Mouse (Mus musculus) hindbrain, embryonic 16.5 days (tissue): ENCODE data around the gene Igfn1. TPM values are rescaled to one million over a fixed set of nuclear protein-coding genes. Genes with fewer than 3 reads are reported as not detected.

Experiments
- ATAC-seq: fragments of 200-750 bp; cut with Nextera tagmentation; 2 replicates; pipeline ENCODE4 v1.8.0; 2017; ENCODE audit warnings: moderate TSS enrichment, moderate library complexity
- H3K27ac ChIP-seq: fragments of 300-500 bp; sonication (generic); 2 replicates; pipeline ENCODE4 v1.5.1; 2014; ENCODE audit warnings: low read depth, mild to moderate bottlenecking, control low read depth, low read length, moderate library complexity
- H3K27me3 ChIP-seq: fragments of 300-500 bp; sonication (generic); replicated peaks from 2 replicates; pipeline ENCODE4 v1.6.1; 2014; ENCODE audit warnings: low read length; ENCODE audit not compliant: control insufficient read depth, insufficient read depth
- H3K36me3 ChIP-seq: fragments of 300-500 bp; sonication (generic); 2 replicates; pipeline ENCODE4 v1.6.1; 2014; ENCODE audit warnings: mild to moderate bottlenecking, low read length, moderate library complexity, mixed read lengths; ENCODE audit not compliant: control insufficient read depth, insufficient read depth
- H3K4me1 ChIP-seq: fragments of 300-500 bp; sonication (generic); 2 replicates; pipeline ENCODE4 v1.6.1; 2014; ENCODE audit warnings: low read depth, low read length; ENCODE audit not compliant: control insufficient read depth, insufficient read depth
- H3K4me2 ChIP-seq: fragments of 300-500 bp; sonication (generic); 2 replicates; pipeline ENCODE4 v1.6.1; 2014; ENCODE audit warnings: mild to moderate bottlenecking, low read length, control low read depth, moderate library complexity
- H3K4me3 ChIP-seq: fragments of 300-500 bp; sonication (generic); 2 replicates; pipeline ENCODE4 v1.5.1; 2014; ENCODE audit warnings: mild to moderate bottlenecking, low read length, control low read depth, moderate library complexity
- H3K9ac ChIP-seq: fragments of 300-500 bp; sonication (generic); 2 replicates; pipeline ENCODE4 v1.6.1; 2014; ENCODE audit warnings: low read depth, mild to moderate bottlenecking, control low read depth, low read length, moderate library complexity
- H3K9me3 ChIP-seq: fragments of 300-500 bp; sonication (generic); 2 replicates; pipeline ENCODE4 v1.6.1; 2014; ENCODE audit warnings: mild to moderate bottlenecking, low read length, moderate library complexity; ENCODE audit not compliant: control insufficient read depth
- WGBS: fragments of 180-500 bp; shearing (Covaris S2); extraction: QIAGEN DNeasy Blood & Tissue Kit; methylation state at CpG from one replicate; pipeline ENCODE4 v1.1.7; 2014; 5-methylcytosine and 5-hydroxymethylcytosine counted together
- polyA plus RNA-seq: library from polyadenylated mRNA; unstranded; fragments of >200 nt; fragmentation: Nextera tagmentation; extraction: Ambion mirVana; gene quantifications from 2 replicates; pipeline ENCODE4 v1.2.1, GENCODE M21; 2015

Igfn1 gene
- polyA plus RNA-seq, 1 experiment from 2014 or later, result not detected

DNA sequence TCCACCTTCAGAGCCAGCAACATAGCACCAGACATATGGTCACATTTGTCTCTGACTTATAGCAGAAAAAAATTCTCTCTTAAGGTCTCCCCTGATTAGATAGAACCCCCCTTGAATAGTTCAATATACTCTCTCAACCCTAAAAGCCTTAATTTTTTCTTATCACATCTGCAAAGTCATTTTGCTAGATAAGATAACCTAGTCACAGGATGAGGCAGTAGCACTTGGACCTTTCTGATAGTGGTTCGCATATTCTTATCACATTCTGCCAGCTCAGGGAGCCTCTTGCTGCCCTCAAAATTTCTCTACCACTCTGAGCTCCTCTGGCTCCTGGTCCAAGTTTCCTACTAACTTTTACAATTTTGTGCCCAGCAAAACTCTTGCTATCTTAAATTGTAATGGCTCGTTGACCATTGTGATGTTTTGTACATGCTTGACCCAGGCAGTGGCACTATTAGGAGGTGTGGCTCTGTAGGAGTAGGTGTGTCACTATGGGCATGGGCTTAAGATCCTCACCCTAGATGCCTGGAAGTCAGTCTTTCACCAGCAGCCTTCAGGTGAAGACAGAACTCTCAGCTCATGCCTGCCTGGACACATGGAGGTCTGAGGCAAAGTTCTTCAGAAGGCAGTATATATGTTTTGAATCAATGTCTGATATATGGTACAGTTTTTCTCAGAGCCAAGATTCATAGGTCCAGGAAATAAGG, 8.8 kb upstream of the Igfn1 start:
- Histone ChIP-seq H3K27ac (no peak overlapping the region), H3K9me3 (no peaks in the 10 kb centered on the region), H3K4me2 (no peak overlapping the region), H3K9ac (no peak overlapping the region), H3K4me3 (no peak overlapping the region), H3K36me3 (no peaks in the 10 kb centered on the region), H3K27me3 (no peaks in the 10 kb centered on the region), H3K4me1 (peaks cover 12% of the 10 kb centered on the region)
- 70% methylated on average over 2 of the region's 2 CpGs for WGBS
- no peak for ATAC-seq

DNA sequence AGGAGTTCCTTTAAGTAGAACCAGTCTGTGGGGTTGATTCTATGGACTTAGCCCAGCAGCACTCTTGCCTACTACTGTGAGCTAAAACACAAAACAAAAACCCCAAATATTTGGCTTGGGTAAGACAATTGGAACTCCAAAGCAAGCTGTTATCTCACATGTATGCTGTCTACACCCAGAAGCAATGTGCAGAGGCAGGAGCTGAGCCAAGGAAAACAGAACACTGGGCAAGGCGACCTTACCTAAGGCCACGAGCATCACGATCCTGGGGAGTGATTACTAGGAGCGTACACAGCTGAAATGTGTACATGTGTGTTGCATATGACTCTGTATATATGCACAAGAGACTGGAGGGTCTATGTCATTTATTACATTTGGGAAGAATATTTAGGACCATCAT, 7.4 kb upstream of the Igfn1 start:
- no peak overlapping the region for H3K4me3 ChIP-seq
- peaks cover 3% of the 10 kb centered on the region for H3K4me1 ChIP-seq
- H3K9me3 ChIP-seq, result no peaks in the 10 kb centered on the region
- H3K27me3 ChIP-seq, result no peaks in the 10 kb centered on the region
- H3K9ac ChIP-seq, result no peak overlapping the region
- no peak overlapping the region for H3K27ac ChIP-seq
- no peak for ATAC-seq
- WGBS, result 87% methylated on average over 4 of the region's 4 CpGs
- no peak overlapping the region for H3K4me2 ChIP-seq
- no peaks in the 10 kb centered on the region for H3K36me3 ChIP-seq

GRCm38 (mm10) chr1:136010247-136010646, 4.1 kb upstream of the Igfn1 start:
- no peak for ATAC-seq
- 83% methylated on average over 4 of the region's 4 CpGs for WGBS

DNA sequence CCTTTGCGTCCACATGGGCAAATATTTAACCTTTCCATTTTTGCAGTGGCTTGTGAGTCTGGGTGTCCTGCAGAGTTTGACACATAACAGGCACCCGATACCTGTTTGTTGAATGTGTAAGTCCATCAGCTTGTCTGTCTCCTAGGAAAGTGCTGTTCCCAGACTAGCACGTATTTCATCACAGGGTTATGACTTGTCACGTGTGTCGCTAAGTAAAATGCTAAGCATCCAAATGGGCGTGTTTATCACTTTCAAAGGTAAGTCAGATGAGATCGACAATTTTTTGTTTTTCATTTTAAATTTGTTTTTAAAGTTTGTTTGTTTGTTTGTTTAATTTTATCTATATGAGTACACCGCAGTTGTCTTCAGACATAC, 2.0 kb upstream of the Igfn1 start:
- no peaks in the 10 kb centered on the region for H3K9me3 ChIP-seq
- no peak for ATAC-seq
- peak overlapping the region; percentile 37 for H3K4me3 ChIP-seq
- no peaks in the 10 kb centered on the region for H3K36me3 ChIP-seq
- no peak overlapping the region for H3K27ac ChIP-seq
- 25% methylated on average over 8 of the region's 8 CpGs for WGBS
- H3K4me2 ChIP-seq, result peak overlapping the region; percentile 69
- H3K9ac ChIP-seq, result no peak overlapping the region
- H3K27me3 ChIP-seq, result no peaks in the 10 kb centered on the region; the same call in 1 of the 2 replicates
- H3K4me1 ChIP-seq, result peaks cover 7% of the 10 kb centered on the region

More at GRCm38 (mm10) chr1:136010247-136010646, 4.1 kb upstream of the Igfn1 start:
- H3K9me3 ChIP-seq, result no peaks in the 10 kb centered on the region
- H3K4me2 ChIP-seq, result no peak overlapping the region
- H3K4me3 ChIP-seq, result no peak overlapping the region
- no peak overlapping the region for H3K9ac ChIP-seq
- H3K4me1 ChIP-seq, result peaks cover 7% of the 10 kb centered on the region
- H3K27me3 ChIP-seq, result no peaks in the 10 kb centered on the region; the same call in 1 of the 2 replicates
- no peaks in the 10 kb centered on the region for H3K36me3 ChIP-seq
- H3K27ac ChIP-seq, result no peak overlapping the region

- ATAC-seq, result peak; percentile 89
- Histone ChIP-seq H3K4me2 (peak within 1 kb of the TSS; percentile 69), H3K36me3 (no peaks in the 10 kb centered on the region), H3K27ac (no peak within 1 kb of the TSS), H3K9me3 (no peaks in the 10 kb centered on the region), H3K4me3 (peak within 1 kb of the TSS; percentile 37), H3K4me1 (peaks cover 7% of the 10 kb centered on the region), H3K9ac (peak within 1 kb of the TSS; percentile 50), H3K27me3 (no peaks in the 10 kb centered on the region; the same call in 1 of the 2 replicates)
- 3% methylated on average over 37 of the region's 37 CpGs for WGBS
Observed at GRCm38 (mm10) chr1:136007211-136008158, 1.3 kb upstream of the Igfn1 start, which contains the start of gene Tmem9. Tmem9 (plus strand) TSS chr1:136008150.

DNA sequence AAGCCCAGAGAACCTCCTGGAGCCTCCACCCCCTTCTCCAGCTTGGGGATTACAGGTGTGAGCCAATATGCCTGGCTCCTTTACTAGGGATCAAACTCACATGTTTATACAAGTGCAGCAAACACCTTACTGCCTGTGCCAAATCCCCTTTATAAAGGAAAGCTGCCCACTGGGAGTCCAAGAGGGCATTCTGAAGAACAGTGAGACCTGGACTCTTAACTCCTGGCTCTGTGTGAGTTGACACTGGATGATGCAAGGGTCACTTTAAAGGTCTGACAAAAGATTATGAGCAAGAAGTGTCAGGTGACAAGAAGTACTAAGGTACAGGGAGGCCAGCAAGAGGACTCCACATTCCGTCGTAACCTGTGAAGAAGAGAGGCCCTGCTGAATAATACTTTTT, 4.7 kb downstream of the Igfn1 start:
- H3K4me2 ChIP-seq, result no peak overlapping the region
- no peak for ATAC-seq
- no peak overlapping the region for H3K4me3 ChIP-seq
- H3K27ac ChIP-seq, result no peak overlapping the region
- no peaks in the 10 kb centered on the region for H3K4me1 ChIP-seq
- no peaks in the 10 kb centered on the region for H3K36me3 ChIP-seq
- no peaks in the 10 kb centered on the region for H3K9me3 ChIP-seq
- 84% methylated on average over 2 of the region's 2 CpGs for WGBS
- H3K27me3 ChIP-seq, result no peaks in the 10 kb centered on the region
- H3K9ac ChIP-seq, result no peak overlapping the region

- Histone ChIP-seq H3K27me3 (no peaks in the 10 kb centered on the region), H3K4me1 (no peaks in the 10 kb centered on the region), H3K4me2 (no peak overlapping the region), H3K36me3 (no peaks in the 10 kb centered on the region), H3K27ac (no peak overlapping the region), H3K9ac (no peak overlapping the region), H3K9me3 (no peaks in the 10 kb centered on the region), H3K4me3 (no peak overlapping the region)
- 66% methylated on average over 8 of the region's 8 CpGs for WGBS
- ATAC-seq, result no peak
Observed at GRCm38 (mm10) chr1:135999720-136000287, 6.3 kb downstream of the Igfn1 start.

- H3K9ac ChIP-seq, result no peak overlapping the region
- H3K36me3 ChIP-seq, result no peaks in the 10 kb centered on the region
- no peak overlapping the region for H3K27ac ChIP-seq
- no peak overlapping the region for H3K4me2 ChIP-seq
- no peaks in the 10 kb centered on the region for H3K9me3 ChIP-seq
- no peak for ATAC-seq
- no peak overlapping the region for H3K4me3 ChIP-seq
- WGBS, result 79% methylated on average over 7 of the region's 7 CpGs
- no peaks in the 10 kb centered on the region for H3K4me1 ChIP-seq
- H3K27me3 ChIP-seq, result no peaks in the 10 kb centered on the region
Observed at GRCm38 (mm10) chr1:135997537-135997936, 8.6 kb downstream of the Igfn1 start.

DNA sequence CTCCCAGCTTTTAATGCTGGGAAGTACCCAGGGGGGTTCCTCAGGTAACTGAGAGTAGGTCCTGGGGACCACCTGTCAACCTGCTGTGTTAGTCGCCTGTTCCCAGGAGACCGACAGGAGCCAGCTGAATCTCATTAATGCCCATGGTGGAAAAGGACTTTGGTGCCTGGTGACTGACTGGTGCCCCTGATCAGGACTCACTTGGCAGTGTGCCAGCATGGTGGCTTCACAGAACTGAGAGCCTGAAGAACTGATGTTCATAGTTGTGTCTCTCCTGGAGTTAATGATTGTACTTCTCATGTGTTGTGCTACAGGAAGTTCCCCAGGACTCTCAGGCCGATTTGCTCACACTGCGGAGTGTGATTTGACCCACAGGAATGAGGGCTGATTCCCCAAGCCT, 12.7 kb downstream of the Igfn1 start:
- Histone ChIP-seq H3K4me1 (no peaks in the 10 kb centered on the region), H3K36me3 (no peaks in the 10 kb centered on the region), H3K4me2 (no peak overlapping the region), H3K27ac (no peak overlapping the region), H3K4me3 (no peak overlapping the region), H3K9me3 (no peaks in the 10 kb centered on the region), H3K9ac (no peak overlapping the region), H3K27me3 (no peaks in the 10 kb centered on the region)
- WGBS, result 74% methylated on average over 4 of the region's 4 CpGs
- ATAC-seq, result no peak
